Mouse (Mus musculus) ZHBTc4 (cell line): ENCODE data around the gene Rab11fip5.

Experiments used
- DNase-seq: peaks from one replicate; pipeline ENCODE4 v3.0.0-alpha.2; 2011; ENCODE audit warnings: low read depth, low spot score

Rab11fip5 gene

DNA sequence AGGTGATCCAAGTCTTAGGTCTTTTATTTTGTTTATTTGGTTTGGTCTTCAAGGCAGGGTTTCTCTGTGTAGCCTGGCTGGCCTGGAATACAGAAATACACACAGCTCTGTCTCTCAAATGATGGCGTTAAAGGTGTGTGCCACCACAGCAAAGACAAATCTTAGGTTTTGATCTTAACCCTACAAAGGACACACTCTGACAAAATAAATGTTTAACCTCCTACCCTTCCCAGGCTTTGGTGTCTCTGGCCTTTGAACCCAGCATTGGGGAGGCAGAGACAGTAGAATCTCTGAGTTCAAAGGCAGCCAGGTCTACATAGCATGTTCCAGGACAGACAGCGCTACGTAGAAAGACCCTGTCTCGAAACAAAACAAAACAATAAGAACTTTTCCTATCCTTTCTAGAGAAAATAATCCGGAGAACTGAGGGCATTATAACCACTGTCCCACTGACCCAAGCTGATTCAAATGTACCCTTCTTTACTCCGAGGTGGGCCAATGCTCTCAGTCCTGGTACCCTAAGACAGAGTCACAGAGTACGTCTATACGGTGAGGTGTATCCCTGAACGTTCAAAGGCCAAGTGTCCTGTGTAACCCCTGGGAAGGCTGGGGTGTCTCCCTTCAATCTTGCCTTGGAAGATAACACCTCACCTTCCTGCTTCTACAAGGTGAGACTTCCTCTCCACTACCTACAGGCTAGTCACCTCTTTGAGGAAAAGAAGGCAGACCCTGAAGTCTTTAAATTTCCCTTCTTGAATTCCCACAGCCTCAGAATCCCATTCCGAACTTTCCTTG is 1.2 kb downstream of the Rab11fip5 start:
- no peak for DNase-seq

DNA sequence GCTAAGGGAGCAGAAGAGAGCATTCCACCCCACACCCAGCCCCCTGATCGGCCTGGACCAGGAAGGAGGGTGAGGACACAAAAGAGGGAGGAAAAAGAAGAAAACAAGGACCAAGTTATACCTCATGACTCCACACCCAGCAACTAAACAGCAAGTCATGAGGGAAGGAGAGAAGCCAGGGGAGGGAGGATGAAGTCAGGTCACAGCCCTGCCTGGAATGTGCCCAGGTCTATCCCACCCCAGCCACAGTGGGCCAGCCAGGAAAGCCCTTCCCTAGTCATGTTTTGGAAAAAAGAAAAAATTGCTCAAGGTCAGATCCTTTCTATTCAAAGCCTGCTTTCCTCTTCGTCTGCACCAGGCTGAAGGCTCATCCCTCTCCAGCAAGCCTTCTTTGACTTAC is 1.9 kb downstream of the Rab11fip5 start:
- peak; percentile 45 for DNase-seq

DNA sequence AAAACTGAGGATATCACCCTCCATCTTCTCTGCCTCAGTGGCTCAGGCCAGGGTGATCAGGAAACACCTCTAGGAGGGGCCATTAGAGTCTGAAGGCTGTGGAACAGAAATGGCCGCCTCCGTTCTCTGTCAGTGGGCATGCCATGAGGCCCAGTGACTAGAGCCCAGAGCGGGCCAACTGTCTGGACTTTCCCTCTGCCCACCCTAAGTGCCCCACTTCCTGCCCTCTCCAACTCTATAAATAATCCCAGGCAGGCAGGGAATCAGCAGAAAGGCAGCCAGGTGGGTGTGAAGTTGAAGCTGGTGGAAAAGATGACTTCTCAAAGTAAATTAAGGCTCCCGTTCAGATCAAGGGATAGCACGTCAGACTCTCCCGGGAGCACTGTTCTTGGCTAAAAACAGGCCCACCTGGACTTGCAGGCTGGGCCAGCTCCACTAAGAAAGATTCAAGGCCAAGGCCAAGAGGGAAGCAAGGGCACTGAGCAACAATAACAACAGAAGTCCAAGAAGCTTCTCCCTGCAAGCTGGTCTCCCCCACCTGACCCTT is 2.5 kb downstream of the Rab11fip5 start:
- DNase-seq: no peak

DNA sequence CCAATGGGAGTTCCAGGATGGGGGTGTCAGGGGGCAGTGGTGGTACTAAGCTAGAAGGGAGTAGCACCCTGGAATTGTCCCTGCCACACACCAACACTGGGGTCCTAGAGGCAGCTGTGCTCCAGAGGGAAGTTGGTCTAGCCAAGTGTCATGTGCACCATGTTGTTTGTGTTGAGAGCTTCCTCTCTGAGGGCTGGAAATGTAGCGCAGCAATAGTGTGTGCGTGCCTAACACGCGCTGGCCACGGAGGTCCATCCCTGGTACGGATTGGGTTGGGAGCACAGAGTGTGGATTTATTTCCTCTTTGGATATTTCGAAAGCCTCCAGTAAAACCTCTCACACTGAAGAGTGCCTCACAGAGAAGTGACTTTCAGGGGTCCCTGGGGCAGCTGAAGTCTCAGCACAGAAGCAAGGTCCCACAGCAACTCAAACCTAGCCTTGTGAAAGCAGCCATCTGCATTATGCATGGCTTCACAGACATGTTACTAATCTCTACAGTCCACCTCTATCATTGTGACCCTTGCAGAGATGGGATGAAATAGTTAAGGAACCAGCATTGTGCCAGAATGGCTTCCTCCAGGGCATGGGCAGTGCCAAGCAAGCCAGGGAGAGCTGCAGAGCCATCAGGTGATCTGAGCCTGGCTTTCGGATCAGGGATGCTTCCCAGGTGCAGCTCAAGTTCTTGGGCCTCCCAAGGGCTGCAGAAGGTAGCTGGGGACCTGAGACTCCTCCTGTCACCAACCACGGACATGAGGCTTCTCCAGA is 3.6 kb downstream of the Rab11fip5 start:
- DNase-seq: no peak

DNA sequence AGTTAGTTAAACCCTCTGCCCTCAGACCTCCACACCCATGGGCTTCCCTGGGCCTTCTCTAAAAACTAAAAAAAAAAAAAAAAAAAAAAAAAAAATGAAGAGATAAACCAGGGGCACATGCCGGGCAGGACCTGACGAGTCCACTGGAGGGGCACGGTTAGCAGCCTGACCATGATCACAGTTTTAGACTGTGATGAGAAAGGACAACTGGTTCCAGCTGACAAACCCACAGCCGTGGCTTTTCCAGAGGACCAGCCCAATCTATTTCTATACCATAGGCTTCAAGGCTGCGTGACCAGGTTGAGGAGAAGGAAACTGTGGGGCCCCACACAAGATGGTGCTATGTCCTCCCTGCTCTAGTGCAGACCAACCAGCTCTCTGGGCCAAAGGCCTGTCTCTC is 4.4 kb downstream of the Rab11fip5 start:
- no peak for DNase-seq

DNA sequence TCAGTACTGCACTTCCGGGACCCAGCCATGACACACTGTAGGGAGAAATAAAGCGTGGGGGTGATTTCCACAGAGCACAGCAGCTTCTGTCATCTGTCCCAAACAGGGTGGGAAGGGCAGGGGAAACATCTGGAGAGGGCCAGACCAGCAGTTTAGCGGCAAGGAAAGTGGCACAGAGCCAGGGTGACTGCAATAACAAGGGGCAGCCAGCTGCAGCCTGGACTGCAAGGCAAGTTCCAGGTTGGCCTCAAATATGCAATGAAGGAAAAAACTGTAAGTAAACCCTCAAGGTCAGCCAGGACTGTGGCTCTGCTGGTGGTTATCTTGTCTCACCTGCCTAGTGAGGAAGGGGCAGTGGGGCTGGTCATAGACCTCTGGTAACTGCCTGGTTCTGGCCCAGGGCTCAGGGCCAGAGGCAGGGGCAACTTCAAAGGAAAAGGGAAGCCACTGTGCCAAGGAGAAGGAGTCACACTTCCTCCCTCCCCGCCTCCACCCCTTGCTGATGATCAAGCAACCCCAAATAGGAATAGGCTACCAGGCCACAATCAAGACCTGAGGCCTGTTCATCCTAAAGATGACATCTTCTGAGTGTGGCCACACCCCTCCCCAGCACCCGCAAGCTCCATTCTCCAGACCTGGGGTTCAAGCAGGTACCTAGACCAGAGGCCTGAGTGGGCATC is 5.1 kb downstream of the Rab11fip5 start:
- no peak for DNase-seq

DNA sequence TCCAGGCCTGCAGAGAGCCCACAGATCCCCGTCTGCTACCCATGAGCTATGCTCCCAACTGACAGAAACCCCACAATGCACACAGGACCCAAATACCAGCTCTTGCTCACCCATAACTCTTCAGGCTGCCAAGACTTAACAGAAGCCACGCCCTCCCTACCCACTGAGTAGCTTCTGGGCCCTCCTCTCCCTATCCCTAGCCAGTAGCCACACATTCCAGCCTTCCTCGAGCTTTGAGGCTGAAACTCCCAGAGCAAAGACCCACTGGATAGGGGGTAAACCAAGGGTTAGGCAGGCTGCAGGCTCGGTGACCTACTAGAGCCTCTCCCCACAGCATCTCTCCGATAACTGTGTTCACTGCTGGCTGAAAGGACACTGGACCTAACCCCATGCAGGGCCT is 5.7 kb downstream of the Rab11fip5 start:
- no peak for DNase-seq

DNA sequence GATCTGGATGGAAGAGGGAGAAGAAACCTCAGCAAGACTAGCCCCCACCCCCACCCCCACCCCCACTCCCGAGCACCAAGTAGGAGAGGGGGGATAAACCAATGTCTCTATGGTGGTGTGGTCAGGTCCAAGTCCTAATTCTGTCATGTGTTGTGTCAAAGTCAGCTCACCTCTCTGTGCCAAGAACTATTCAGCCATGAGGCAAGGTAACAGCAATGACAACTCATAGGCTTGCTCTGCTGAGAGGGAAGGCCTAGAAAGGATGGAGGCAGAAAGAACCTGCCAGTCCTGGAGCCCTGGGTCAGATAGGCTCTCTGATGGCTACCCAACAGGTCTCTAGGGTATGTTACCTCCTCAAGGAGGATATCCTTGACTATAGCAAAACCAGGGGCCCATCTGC is 6.3 kb downstream of the Rab11fip5 start:
- DNase-seq: no peak

DNA sequence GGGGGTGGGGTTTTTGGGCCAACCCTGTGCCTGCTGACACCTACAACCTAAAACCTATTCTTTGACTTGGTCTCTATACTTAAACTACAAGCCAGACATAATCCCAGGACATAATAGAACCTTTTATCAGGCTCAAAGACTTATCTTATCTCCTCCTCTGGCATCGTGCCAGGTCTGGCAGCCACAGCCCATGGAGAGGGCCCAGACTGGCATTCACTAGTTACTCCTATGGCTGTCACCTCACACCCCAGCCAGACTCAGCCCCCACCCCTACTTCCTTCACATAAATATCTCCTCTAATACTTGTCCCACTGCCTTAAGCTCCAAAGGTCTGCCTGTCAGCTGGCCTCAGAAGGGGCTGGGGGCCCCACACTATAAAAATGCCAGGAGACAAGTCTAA is 8.0 kb downstream of the Rab11fip5 start:
- no peak for DNase-seq

DNA sequence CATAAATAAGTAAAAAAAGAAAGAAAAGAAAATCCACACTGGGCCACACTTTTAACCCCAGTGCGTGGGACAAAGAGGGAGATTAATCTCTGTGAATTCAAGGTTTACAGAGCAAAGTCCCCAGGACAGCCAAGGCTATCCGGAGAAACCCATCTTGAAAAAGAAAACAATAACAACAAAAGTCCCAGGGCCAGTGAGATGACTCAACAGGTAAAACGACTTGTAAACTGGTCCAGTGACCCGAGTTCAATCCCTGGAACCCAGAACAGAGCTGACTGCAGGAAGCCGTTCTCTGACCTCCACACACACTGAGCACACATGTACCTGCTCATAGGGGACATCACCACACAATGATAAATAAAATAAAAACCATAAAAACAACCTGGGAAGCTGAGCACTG is 10.0 kb downstream of the Rab11fip5 start:
- no peak for DNase-seq

DNA sequence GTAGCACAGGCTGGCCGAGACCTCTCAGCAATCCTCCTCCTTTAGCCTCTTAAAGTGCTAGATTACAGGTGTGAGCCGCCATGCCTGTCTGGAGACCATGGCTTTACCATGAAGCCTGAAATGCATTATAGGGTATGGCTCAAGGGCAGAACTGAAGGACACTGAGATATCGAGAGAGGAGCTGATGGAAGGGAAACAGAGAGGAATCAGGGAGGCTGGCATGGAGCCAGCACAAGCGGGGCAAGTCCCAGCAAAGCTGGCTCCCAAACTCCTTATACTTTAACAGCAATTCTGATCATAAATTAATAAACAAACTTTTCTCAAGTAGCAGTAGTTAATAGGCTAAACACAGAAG is 10.6 kb downstream of the Rab11fip5 start:
- peak; percentile 26 for DNase-seq

DNA sequence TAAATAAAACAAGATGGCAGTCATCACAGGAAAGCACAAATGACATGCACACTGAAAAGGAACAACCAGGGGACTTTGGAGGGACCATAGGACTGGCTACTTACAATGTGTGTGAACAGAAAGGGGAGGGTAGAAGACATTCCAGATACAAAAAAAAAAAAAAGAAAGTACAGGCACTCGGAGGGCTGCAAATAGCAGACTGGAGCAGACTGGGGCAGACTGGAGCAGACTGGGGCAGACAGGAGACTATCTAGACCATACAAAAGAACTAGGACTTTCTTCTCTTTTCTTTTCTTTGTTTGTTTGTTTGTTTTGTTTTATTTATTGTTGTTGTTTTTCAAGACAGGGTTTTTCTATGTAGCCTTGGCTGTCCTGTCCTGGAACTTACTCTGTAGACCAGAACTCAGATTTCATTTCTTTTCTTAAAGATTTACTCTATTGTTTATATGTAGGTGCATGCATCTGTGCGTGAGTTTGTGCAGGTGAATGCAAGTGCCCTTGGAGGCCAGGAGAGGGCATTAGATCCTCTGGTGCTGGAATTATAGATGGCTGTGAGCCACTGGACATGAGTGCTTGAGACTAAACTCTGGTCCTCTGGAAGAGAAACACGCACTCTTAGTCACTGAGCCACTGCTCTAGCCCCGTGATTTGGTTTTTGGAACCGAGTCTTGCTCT is 11.1 kb downstream of the Rab11fip5 start:
- peak; percentile 73 for DNase-seq

DNA sequence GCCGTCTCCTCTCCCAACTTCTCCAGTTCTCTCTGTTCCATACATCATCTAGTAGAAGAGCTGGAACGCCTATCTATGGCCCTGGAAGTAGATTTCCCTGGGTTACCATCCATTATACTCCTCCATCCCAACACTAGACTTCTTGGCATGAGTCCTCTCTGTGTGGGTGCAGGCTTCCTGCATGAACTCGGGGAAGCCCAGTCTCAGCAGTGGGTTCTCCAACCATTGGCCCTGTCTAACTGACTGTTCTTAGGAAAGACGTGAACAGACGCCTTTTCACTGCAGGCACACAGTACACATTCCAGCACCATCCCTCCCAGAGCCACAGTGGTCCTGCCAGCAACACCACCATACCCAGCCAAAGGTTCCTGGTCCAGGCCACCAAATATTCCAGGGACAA is 11.8 kb downstream of the Rab11fip5 start:
- DNase-seq: no peak

DNA sequence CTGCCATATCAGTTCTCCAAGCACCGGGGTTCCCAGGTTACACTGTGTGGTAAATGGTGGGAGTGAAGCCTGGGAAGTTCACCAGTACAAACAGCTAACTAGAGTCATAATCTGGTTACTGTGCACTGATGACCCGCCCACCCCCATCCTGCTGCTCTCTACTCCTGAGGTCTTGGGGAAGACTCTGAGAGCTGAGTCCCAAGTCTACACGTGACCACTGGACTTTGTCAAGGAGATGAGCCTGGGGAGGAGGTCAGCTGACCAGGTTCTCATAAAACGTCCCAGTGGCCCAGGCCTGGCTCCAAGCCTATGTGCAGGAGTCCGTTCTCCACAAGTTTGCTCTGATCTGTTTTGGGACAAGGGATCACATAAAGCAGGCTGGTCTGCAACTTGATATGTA is 14.1 kb downstream of the Rab11fip5 start:
- DNase-seq: peak; percentile 25

DNA sequence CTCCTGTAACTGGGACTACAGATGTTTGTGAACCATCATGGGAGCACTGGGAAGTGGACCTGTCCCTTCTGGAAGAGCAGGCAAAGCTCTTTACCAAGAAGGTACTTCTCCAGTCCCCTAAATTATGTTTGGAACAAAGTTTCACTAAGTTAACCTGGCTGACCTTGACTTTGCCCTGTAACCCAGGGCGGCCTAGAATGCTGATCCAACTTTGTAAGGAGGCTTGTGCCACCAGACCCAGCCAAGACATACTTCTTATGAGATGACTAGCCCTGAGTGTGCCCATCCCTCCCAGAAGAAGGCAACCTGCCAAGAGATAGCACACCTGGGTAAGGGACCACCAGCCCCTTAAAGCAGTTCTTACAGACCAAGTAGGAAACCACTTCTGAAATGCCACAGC is 15.6 kb downstream of the Rab11fip5 start:
- no peak for DNase-seq

DNA sequence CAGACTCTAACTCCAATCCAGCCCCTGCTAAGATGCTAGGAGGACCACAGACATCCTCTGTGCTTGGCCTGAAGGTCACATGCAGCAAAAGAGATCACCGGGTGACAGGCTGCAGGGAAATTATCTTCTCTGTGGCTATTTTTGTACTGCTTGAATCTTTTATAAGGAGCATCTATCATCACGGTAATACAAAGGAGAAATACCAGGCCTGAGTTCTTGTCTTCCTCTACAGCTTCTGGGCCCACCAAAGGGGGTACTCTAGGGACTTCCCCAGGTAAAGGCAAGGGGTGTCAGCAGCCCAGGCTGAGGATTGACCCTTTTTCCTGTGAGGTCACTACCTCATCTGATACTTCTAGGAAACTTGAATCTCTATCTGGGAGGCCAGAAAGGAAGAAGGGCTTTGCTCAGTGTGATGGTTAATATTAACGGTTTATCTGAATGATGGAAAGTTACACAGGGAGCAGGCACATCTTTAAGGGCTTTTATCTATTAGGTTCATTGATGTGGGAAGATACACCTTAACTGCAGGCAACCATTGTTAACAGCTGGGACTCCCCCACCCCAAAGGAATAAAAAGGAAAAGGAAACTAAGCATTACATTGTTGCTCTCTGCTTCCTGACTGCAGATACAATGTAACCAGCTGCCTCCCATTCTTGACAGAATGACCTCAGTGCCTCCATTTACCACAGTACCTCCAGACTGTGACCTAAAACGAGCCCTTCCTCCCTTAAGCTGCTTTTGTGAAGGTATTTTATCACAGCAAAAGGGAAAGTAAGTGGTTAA is 17.6 kb downstream of the Rab11fip5 start:
- DNase-seq: no peak

DNA sequence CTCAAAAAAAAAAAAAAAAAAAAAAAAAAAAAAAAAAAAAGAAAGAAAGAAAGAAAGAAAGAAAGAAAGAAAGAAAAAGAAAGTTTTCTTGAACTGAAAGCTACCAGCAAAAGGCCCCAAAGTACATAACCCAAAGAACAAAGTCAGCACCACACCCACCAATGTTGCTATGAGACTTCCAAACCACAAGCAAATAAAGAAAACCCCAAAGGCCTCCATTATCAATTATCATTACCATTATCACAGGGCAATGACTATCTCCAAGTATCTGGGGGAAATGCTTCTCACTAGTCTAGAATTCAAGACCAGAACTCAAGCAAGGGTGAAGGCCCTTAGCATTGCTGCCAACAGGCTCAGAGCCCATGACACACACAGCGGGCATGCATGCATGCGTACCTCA is 18.7 kb downstream of the Rab11fip5 start:
- no peak for DNase-seq

DNA sequence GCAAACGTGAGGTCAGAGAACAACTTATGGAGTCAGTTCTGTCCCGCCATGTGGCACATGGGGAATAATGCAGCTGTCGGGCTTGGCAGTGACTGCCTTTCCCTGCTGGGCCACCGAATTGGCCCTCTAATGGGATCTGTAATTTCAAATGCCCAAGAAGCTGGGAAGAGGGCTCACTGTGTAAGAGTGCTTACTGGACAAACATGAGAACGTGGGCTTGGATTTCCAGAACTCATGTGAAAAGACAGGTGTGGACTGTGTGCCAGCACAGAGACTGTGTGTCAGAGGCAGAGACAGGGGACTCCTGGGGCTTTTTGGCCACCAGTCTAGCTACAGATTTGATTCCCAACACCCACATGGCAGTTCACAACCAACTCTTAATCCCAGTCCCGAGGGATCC is 19.7 kb downstream of the Rab11fip5 start:
- DNase-seq: no peak

DNA sequence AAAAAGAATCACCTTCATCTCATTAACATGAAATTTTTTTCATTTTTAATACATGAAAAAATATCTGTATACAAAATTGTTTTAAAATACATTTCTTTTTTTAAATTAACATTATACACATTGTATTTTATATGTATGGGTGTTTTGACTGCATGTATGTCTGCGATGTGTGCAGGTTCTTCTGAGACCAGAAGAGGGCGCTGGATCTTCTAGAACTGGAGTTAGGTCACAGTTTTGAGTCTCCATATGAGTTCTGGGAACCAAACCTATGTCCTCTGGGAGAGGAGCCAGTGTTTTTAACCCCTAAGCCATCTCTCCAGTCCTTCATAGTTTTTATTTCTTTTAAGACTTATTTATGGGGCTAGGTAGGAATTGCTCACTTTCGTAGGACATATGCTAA is 20.7 kb downstream of the Rab11fip5 start:
- DNase-seq: peak; percentile 69

DNA sequence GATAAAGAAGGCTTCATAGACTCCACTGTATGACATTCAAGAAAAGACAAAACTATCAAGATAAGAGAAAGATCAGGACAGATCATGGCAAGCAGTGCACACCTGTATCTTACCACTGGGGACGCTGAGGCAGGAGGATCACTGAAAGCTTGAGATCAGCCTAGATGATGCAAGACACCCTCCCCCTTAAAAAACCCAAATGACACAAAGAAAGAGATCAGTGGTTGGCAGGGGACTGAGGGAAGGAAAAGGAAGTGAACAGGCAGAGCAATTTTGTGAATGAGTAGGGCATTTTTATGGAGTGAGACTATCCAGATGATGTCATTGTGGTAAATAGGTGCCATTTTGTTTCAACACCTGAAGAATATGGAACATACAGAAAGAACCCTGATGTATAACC is 24.3 kb downstream of the Rab11fip5 start:
- no peak for DNase-seq

DNA sequence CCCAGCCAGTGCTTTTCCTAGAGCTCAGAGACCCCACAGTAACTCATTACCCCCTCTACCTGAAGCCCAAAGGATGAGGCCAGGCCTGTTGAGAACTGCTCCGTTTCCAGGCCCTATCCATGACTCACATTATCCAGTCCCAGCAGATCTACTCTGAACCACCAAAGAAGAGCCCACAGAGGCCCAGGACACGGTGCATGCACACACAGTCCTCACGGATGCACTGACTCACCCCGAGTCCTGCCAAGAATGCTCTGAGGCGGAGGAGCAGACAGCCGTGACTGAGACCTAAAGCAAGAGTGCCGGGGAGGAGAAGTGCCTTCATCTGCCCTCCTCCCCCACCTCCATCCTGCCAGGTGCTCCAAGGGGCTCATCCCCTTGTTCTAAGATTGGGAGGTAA is 25.2 kb downstream of the Rab11fip5 start:
- DNase-seq: no peak
